Mouse (Mus musculus): Measurements from ENCODE around the gene Nup153. TPM values are rescaled to one million over a fixed set of nuclear protein-coding genes. Genes with fewer than 3 reads are reported as not detected.

The Nup153 gene
- total and polyA plus RNA-seq, 3 experiments, result 24.5 to 37.7 (median 35.5) TPM

- no peaks in the 10 kb centered on the region for H3K79me2 ChIP-seq (replicated peaks; ENCODE audit: control insufficient read depth, insufficient read depth, low read length)
- TF ChIP-seq CTCF (IDR thresholded peaks at IDR 0.05) (no peak), POLR2A (IDR thresholded peaks at IDR 0.05; ENCODE audit: insufficient read depth, low read depth, low read length) (no peak)
- intact Hi-C loops (cut with DNase I), result no loop called here
- H3K27me3 ChIP-seq (ENCODE audit: control insufficient read depth, insufficient read depth, low read length), result no peaks in the 10 kb centered on the region
- H3K9ac ChIP-seq (ENCODE audit: low read depth, low read length), result no peak overlapping the region
- no peaks in the 10 kb centered on the region for H3K36me3 ChIP-seq (ENCODE audit: control insufficient read depth, insufficient read depth, low read length)
- no peak for DNase-seq
- H3K4me1 ChIP-seq (ENCODE audit: control insufficient read depth, insufficient read depth, low read length), result no peaks in the 10 kb centered on the region
- no peak overlapping the region for H3K4me3 ChIP-seq
- WGBS, result 71% methylated on average over 13 of the region's 13 CpGs
- no peak overlapping the region for H3K27ac ChIP-seq
These were observed 25.0 kb upstream of the Nup153 start for GRCm38 (mm10) chr13:46752566-46753229.

- Histone ChIP-seq H3K4me3 (no peak overlapping the region), H3K9ac (ENCODE audit: low read depth, low read length) (no peak overlapping the region), H3K4me1 (ENCODE audit: control insufficient read depth, insufficient read depth, low read length) (no peaks in the 10 kb centered on the region), H3K27ac (no peak overlapping the region), H3K36me3 (ENCODE audit: control insufficient read depth, insufficient read depth, low read length) (no peaks in the 10 kb centered on the region), H3K79me2 (replicated peaks; ENCODE audit: control insufficient read depth, insufficient read depth, low read length) (no peaks in the 10 kb centered on the region), H3K27me3 (ENCODE audit: control insufficient read depth, insufficient read depth, low read length) (no peaks in the 10 kb centered on the region)
- TF ChIP-seq POLR2A (IDR thresholded peaks at IDR 0.05; ENCODE audit: insufficient read depth, low read depth, low read length) (no peak), CTCF (IDR thresholded peaks at IDR 0.05) (no peak), EP300 (IDR thresholded peaks at IDR 0.05; ENCODE audit: insufficient read depth, low read depth, low read length) (no peak)
- no peak for DNase-seq
- intact Hi-C loops (cut with DNase I), result no loop called here
- WGBS, result 43% methylated on average over 5 of the region's 5 CpGs
These were observed 20.6 kb upstream of the Nup153 start for GRCm38 (mm10) chr13:46748138-46748873.

DNA sequence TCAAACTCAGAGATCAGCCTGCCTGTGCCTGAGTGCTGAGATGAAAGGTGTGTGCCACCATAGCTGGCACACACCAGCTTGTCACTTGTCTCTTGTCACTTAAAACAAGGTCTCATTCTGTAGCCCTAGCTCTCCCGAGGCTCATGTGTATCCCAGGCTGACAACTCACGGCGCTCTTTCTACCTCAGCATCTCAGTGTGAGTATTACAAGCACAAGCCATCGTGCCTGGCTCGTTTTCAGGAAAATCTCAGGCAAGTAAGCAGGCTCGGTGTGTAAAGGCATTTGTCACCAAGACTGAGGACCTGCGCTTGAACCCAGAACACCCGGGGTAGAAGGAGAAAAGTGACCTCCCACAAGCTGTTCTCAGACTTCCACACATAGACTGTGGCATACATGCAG, 16.1 kb upstream of the Nup153 start:
- H3K9ac ChIP-seq (ENCODE audit: low read depth, low read length), result no peak overlapping the region
- intact Hi-C loops (cut with DNase I), result no loop called here
- TF ChIP-seq CTCF (IDR thresholded peaks at IDR 0.05), result no peak
- no peak for TF ChIP-seq EP300 (IDR thresholded peaks at IDR 0.05; ENCODE audit: insufficient read depth, low read depth, low read length)
- no peak for TF ChIP-seq POLR2A (IDR thresholded peaks at IDR 0.05; ENCODE audit: insufficient read depth, low read depth, low read length)
- H3K4me1 ChIP-seq (ENCODE audit: control insufficient read depth, insufficient read depth, low read length), result peaks cover 2% of the 10 kb centered on the region; the same call in 1 of the 2 replicates
- H3K36me3 ChIP-seq (ENCODE audit: control insufficient read depth, insufficient read depth, low read length), result no peaks in the 10 kb centered on the region
- H3K27ac ChIP-seq, result no peak overlapping the region
- no peaks in the 10 kb centered on the region for H3K79me2 ChIP-seq (replicated peaks; ENCODE audit: control insufficient read depth, insufficient read depth, low read length)
- 73% methylated on average over 8 of the region's 8 CpGs for WGBS
- DNase-seq, result no peak
- H3K27me3 ChIP-seq (ENCODE audit: control insufficient read depth, insufficient read depth, low read length), result no peaks in the 10 kb centered on the region
- H3K4me3 ChIP-seq, result no peak overlapping the region

- H3K79me2 ChIP-seq (replicated peaks; ENCODE audit: control insufficient read depth, insufficient read depth, low read length), result no peaks in the 10 kb centered on the region
- TF ChIP-seq EP300 (IDR thresholded peaks at IDR 0.05; ENCODE audit: insufficient read depth, low read depth, low read length) (no peak), CTCF (IDR thresholded peaks at IDR 0.05) (no peak), POLR2A (IDR thresholded peaks at IDR 0.05; ENCODE audit: insufficient read depth, low read depth, low read length) (no peak)
- WGBS, result 48% methylated on average over 2 of the region's 2 CpGs
- H3K4me3 ChIP-seq, result no peak overlapping the region
- no peaks in the 10 kb centered on the region for H3K36me3 ChIP-seq (ENCODE audit: control insufficient read depth, insufficient read depth, low read length)
- no peaks in the 10 kb centered on the region for H3K27me3 ChIP-seq (ENCODE audit: control insufficient read depth, insufficient read depth, low read length)
- no peak for DNase-seq
- H3K4me1 ChIP-seq (ENCODE audit: control insufficient read depth, insufficient read depth, low read length), result peaks cover 2% of the 10 kb centered on the region; the same call in 1 of the 2 replicates
- H3K9ac ChIP-seq (ENCODE audit: low read depth, low read length), result no peak overlapping the region
- no peak overlapping the region for H3K27ac ChIP-seq
- intact Hi-C loops (cut with DNase I), result no loop called here
These were observed 14.6 kb upstream of the Nup153 start for GRCm38 (mm10) chr13:46742367-46742766.

GRCm38 (mm10) chr13:46739426-46739825, 11.7 kb upstream of the Nup153 start:
- Histone ChIP-seq H3K79me2 (replicated peaks; ENCODE audit: control insufficient read depth, insufficient read depth, low read length) (no peaks in the 10 kb centered on the region), H3K9ac (ENCODE audit: low read depth, low read length) (no peak overlapping the region), H3K4me1 (ENCODE audit: control insufficient read depth, insufficient read depth, low read length) (peaks cover 6% of the 10 kb centered on the region), H3K27me3 (ENCODE audit: control insufficient read depth, insufficient read depth, low read length) (no peaks in the 10 kb centered on the region), H3K27ac (no peak overlapping the region), H3K4me3 (no peak overlapping the region), H3K36me3 (ENCODE audit: control insufficient read depth, insufficient read depth, low read length) (no peaks in the 10 kb centered on the region; the same call in 1 of the 2 replicates)
- intact Hi-C loops (cut with DNase I), result no loop called here
- 65% methylated on average over 7 of the region's 7 CpGs for WGBS
- TF ChIP-seq POLR2A (IDR thresholded peaks at IDR 0.05; ENCODE audit: insufficient read depth, low read depth, low read length) (no peak), EP300 (IDR thresholded peaks at IDR 0.05; ENCODE audit: insufficient read depth, low read depth, low read length) (no peak), CTCF (IDR thresholded peaks at IDR 0.05) (no peak)
- no peak for DNase-seq

DNA sequence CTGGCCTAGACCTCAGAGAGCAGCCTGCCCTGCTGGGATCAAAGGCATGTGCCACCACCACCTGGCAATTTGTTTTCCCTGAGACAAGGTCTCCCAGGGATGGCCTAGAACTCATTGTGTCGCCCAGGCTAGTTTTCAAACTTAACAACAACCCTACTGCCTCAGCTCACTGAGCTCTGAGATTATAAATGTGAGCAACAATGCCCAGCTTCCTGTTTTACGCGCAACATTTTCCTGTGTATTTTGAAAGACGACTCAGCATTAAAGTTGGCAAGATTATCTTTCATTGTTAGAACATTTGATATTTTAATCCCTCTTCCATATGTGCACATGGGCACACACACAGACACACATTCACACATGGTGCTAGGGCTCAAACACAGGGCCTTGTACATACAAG, 9.7 kb upstream of the Nup153 start:
- no peak overlapping the region for H3K4me3 ChIP-seq
- no peaks in the 10 kb centered on the region; the same call in 1 of the 2 replicates for H3K36me3 ChIP-seq (ENCODE audit: control insufficient read depth, insufficient read depth, low read length)
- no peak for DNase-seq
- no peaks in the 10 kb centered on the region for H3K79me2 ChIP-seq (replicated peaks; ENCODE audit: control insufficient read depth, insufficient read depth, low read length)
- H3K9ac ChIP-seq (ENCODE audit: low read depth, low read length), result no peak overlapping the region
- TF ChIP-seq CTCF (IDR thresholded peaks at IDR 0.05) (no peak), EP300 (IDR thresholded peaks at IDR 0.05; ENCODE audit: insufficient read depth, low read depth, low read length) (no peak), POLR2A (IDR thresholded peaks at IDR 0.05; ENCODE audit: insufficient read depth, low read depth, low read length) (no peak)
- no peak overlapping the region for H3K27ac ChIP-seq
- no peaks in the 10 kb centered on the region for H3K27me3 ChIP-seq (ENCODE audit: control insufficient read depth, insufficient read depth, low read length)
- peaks cover 6% of the 10 kb centered on the region; the same call in 1 of the 2 replicates for H3K4me1 ChIP-seq (ENCODE audit: control insufficient read depth, insufficient read depth, low read length)
- intact Hi-C loops (cut with DNase I), result no loop called here
- WGBS, result 58% methylated on average over 4 of the region's 4 CpGs

All from heart, adult 2 months (tissue).